Mouse (Mus musculus) c-Kit-positive CD71-negative TER-119-negative erythroid progenitor cells, embryonic 14.5 days (primary cell): ENCODE measurements at regions not wholly inside any gene's neighbourhood (a gene's known extent, or its start where the extent isn't known, plus 50 kb on each side); places are given as distances from the start of the nearest gene placed in this dataset.

ENCODE experiments used
- DNase-seq: peaks from one replicate; pipeline ENCODE4 v3.0.0-alpha.2; 2013; ENCODE audit warnings: low read depth

- DNase-seq, result no peak
Measured at GRCm38 (mm10) chr13:75204417-75204816, 114.8 kb downstream of the Pcsk1 start.

- no peak for DNase-seq
Measured at GRCm38 (mm10) chr13:75223944-75224343, 134.3 kb downstream of the Pcsk1 start.

- no peak for DNase-seq
Measured at GRCm38 (mm10) chr13:75225581-75226297, 136.1 kb downstream of the Pcsk1 start.

- DNase-seq, result peak; percentile 45
Measured at GRCm38 (mm10) chr13:75227616-75228277, 138.1 kb downstream of the Pcsk1 start.

- no peak for DNase-seq
Measured at GRCm38 (mm10) chr13:75236424-75236823, 146.8 kb downstream of the Pcsk1 start.
